Mouse (Mus musculus) spleen, adult 12 weeks (tissue): Measurements from ENCODE around the gene Mgrn1.
A peak's percentile ranks its signal among the peaks of the same experiment; 100 is the strongest.

Experiments used
- DNase-seq: peaks from one replicate; pipeline ENCODE4 v3.0.0; 2022; ENCODE audit warnings: low spot score

Gene Mgrn1

GRCm38 (mm10) chr16:4940311-4940850 is 54.3 kb downstream of the Mgrn1 start:
- DNase-seq, result no peak

GRCm38 (mm10) chr16:4941016-4941415 is 55.0 kb downstream of the Mgrn1 start:
- DNase-seq, result no peak

- no peak for DNase-seq
Measured at GRCm38 (mm10) chr16:4942868-4943267, 56.8 kb downstream of the Mgrn1 start.

GRCm38 (mm10) chr16:4943431-4943830 is 57.4 kb downstream of the Mgrn1 start:
- DNase-seq, result no peak

GRCm38 (mm10) chr16:4945415-4945814 is 59.4 kb downstream of the Mgrn1 start:
- DNase-seq, result no peak

GRCm38 (mm10) chr16:4946155-4946554 is 60.1 kb downstream of the Mgrn1 start:
- no peak for DNase-seq

GRCm38 (mm10) chr16:4947378-4947777 is 61.3 kb downstream of the Mgrn1 start:
- DNase-seq, result no peak

GRCm38 (mm10) chr16:4956609-4957008 is 70.6 kb downstream of the Mgrn1 start:
- DNase-seq, result no peak

- no peak for DNase-seq
Measured at GRCm38 (mm10) chr16:4957446-4957845, 71.4 kb downstream of the Mgrn1 start.

GRCm38 (mm10) chr16:4960260-4960659 is 74.2 kb downstream of the Mgrn1 start:
- DNase-seq, result no peak

- DNase-seq, result no peak
Measured at GRCm38 (mm10) chr16:4963346-4963745, 77.3 kb downstream of the Mgrn1 start.

- peak; percentile 90 for DNase-seq
Measured at GRCm38 (mm10) chr16:4963797-4964709, 78.0 kb downstream of the Mgrn1 start, which contains the start of gene Anks3. Gene Anks3, minus strand, starts transcription at chr16:4964205.

- DNase-seq, result no peak
Measured at GRCm38 (mm10) chr16:4964731-4965391, 78.8 kb downstream of the Mgrn1 start.

- no peak for DNase-seq
Measured at GRCm38 (mm10) chr16:4965392-4966129, 79.5 kb downstream of the Mgrn1 start.

- no peak for DNase-seq
Measured at GRCm38 (mm10) chr16:4968426-4968825, 82.4 kb downstream of the Mgrn1 start.

- DNase-seq, result no peak
Measured at GRCm38 (mm10) chr16:4969055-4969843, 83.2 kb downstream of the Mgrn1 start.

- no peak for DNase-seq
Measured at GRCm38 (mm10) chr16:4971626-4972025, 85.6 kb downstream of the Mgrn1 start.

GRCm38 (mm10) chr16:4974521-4974920 is 88.5 kb downstream of the Mgrn1 start:
- no peak for DNase-seq

GRCm38 (mm10) chr16:4976180-4976579 is 90.1 kb downstream of the Mgrn1 start:
- no peak for DNase-seq

GRCm38 (mm10) chr16:4978275-4979051 is 92.4 kb downstream of the Mgrn1 start:
- no peak for DNase-seq
